Mouse (Mus musculus): ENCODE measurements around the gene Ces1e.

DNA sequence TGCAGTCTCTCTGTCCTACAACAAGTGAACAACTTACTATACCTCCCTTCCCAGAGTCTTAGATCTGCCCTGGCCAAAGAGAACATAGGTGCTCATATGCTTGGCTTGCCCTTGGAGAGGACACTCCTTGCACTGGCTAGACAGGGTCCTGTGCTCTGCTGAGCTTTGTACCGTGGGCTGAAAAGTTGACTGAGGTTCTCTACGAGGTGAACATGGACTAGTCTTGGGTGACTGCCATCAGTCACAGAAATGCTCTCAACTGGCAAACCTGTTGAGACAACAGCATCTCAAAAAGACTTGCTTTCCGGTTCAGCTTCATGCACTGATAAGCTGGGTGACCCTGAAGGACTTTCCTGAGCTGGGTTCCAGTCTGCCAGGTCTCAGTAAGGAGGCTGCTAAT, 7.5 kb downstream of the Ces1e start:
- TF ChIP-seq CTCF (IDR thresholded peaks at IDR 0.05; ENCODE audit: extremely low read depth, insufficient read length, insufficient replicate concordance, low read depth, low read length) (no peak), POLR2A (IDR thresholded peaks at IDR 0.05; ENCODE audit: low read depth, low read length) (no peak)

Data from small intestine, adult 2 months (tissue).